Comparison of ENCODE assay signal across 9 mouse cellular contexts in the genomic region with DNA sequence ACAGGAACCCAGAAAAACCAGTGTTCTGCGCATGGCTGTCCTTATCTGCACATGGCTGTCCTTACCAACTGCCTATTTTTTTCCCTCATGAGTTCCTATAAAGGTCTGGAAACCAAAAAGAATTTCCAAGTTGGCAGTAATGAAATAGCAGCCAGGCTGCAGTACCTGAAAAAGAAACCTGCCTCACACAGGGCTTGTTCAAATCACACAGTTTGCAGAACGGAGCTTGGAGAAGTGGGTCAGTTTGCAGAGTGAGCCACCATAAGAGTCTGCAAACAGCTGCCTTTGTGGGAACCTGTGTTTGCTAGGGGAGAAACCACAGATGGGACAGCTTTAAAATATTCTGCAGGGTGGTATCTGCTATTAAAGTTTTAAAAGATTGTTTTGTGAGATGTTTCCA.
"Had no signal": no experiment of that assay in that cellular context is flagged by ENCODE, and none has a peak within 500 bp of the region (broad histone marks: within the 10 kb centered on the region; RNA-seq: fewer than 3 reads in every experiment).

No protein-coding gene starts in this region.

- DNase-seq: kidney, adult 11 months; kidney, adult 8-10 months; kidney, postnatal 14 days; kidney, postnatal 4 days; liver, postnatal 0 days; lung, embryonic 14.5 days; lung, postnatal 36 days; retina, postnatal 1 day; thymus, postnatal 25 days had no signal
